Mouse (Mus musculus) liver, embryonic 14.5 days (tissue): ENCODE measurements around the gene Ankfn1. TPM values are rescaled to one million over a fixed set of nuclear protein-coding genes. Genes with fewer than 3 reads are reported as not detected.

Experiments used
- ATAC-seq: fragments of 200-750 bp; cut with Nextera tagmentation; 2 replicates; pipeline ENCODE4 v1.8.0; 2017; ENCODE audit warnings: moderate number of reproducible peaks, mild to moderate bottlenecking, moderate library complexity; ENCODE audit not compliant: insufficient read depth
- DNase-seq, 3 experiments: peaks; one replicate each; pipeline ENCODE4 v3.0.0-alpha.2; 2012 to 2013; ENCODE audit warnings: low read depth in 3 of 3, low spot score in 3 of 3
- H3K27ac ChIP-seq: fragments of 300-500 bp; sonication (generic); 2 replicates; pipeline ENCODE4 v1.5.1; 2014; ENCODE audit warnings: moderate library complexity, mild to moderate bottlenecking, control low read depth, inconsistent platforms
- H3K27me3 ChIP-seq: fragments of 300-500 bp; sonication (generic); 2 replicates; pipeline ENCODE4 v1.6.1; 2014; ENCODE audit warnings: mild to moderate bottlenecking, low read length, moderate library complexity; ENCODE audit not compliant: control insufficient read depth, insufficient read depth
- H3K36me3 ChIP-seq: fragments of 300-500 bp; sonication (generic); replicated peaks from 2 replicates; pipeline ENCODE4 v1.6.1; 2014; ENCODE audit warnings: low read depth; ENCODE audit not compliant: control insufficient read depth, insufficient read depth
- H3K4me1 ChIP-seq, 2 experiments: fragments of 200-500 bp in 1 of 2; fragments of 300-500 bp in 1 of 2; sonication (generic) in 1 of 2; replicated peaks; 2 replicates each; pipeline ENCODE4 v1.6.1; 2012 to 2014; ENCODE audit warnings: antibody characterized with exemption in 1 of 2, inconsistent platforms in 1 of 2, low read length in 1 of 2; ENCODE audit not compliant: control insufficient read depth in 2 of 2, insufficient read depth in 2 of 2
- H3K4me2 ChIP-seq: fragments of 300-500 bp; sonication (generic); 2 replicates; pipeline ENCODE4 v1.6.1; 2014; ENCODE audit warnings: low read depth, mild to moderate bottlenecking, control low read depth, moderate library complexity
- H3K4me3 ChIP-seq, 2 experiments: fragments of 200-500 bp in 1 of 2; fragments of 300-500 bp in 1 of 2; sonication (generic) in 1 of 2; 2 replicates each; pipeline ENCODE4 v1.5.1; 2012 to 2014; ENCODE audit warnings: low read depth in 2 of 2, low read length in 2 of 2, mild to moderate bottlenecking in 2 of 2, control low read depth in 1 of 2, inconsistent platforms in 1 of 2, moderate library complexity in 1 of 2; ENCODE audit not compliant: insufficient read depth in 1 of 2
- H3K9ac ChIP-seq: fragments of 300-500 bp; sonication (generic); replicated peaks from 2 replicates; pipeline ENCODE4 v1.6.1; 2014; ENCODE audit warnings: mild to moderate bottlenecking, control low read depth, moderate library complexity
- H3K9me3 ChIP-seq: fragments of 300-500 bp; sonication (generic); 2 replicates; pipeline ENCODE4 v1.6.1; 2016; ENCODE audit warnings: low read length, mixed read lengths; ENCODE audit not compliant: control insufficient read depth
- CTCF ChIP-seq: IDR thresholded peaks from 2 replicates; pipeline ENCODE4 v1.5.1; 2016; ENCODE audit warnings: antibody characterized with exemption, low read depth, control low read depth
- EP300 ChIP-seq: IDR thresholded peaks from 2 replicates; pipeline ENCODE4 v1.6.1; 2016; ENCODE audit warnings: antibody characterized with exemption, low read depth
- WGBS: fragments of 180-500 bp; shearing (Covaris S2); extraction: QIAGEN DNeasy Blood & Tissue Kit; methylation state at CpG from one replicate; pipeline ENCODE4 v1.1.7; 2014; ENCODE audit not compliant: insufficient replicate concordance; 5-methylcytosine and 5-hydroxymethylcytosine counted together
- polyA plus RNA-seq, 2 experiments: library from polyadenylated mRNA; depleted of rRNA in 1 of 2; stranded (reverse) in 1 of 2; unstranded in 1 of 2; fragments of >200 nt; fragmentation: Nextera tagmentation in 1 of 2; extraction: Ambion mirVana in 1 of 2; gene quantifications; 2 replicates each; pipeline versions ENCODE4 v1.2.1 to v1.2.3; 2012 to 2014

Gene Ankfn1
- polyA plus RNA-seq, 2 experiments: not detected

DNA sequence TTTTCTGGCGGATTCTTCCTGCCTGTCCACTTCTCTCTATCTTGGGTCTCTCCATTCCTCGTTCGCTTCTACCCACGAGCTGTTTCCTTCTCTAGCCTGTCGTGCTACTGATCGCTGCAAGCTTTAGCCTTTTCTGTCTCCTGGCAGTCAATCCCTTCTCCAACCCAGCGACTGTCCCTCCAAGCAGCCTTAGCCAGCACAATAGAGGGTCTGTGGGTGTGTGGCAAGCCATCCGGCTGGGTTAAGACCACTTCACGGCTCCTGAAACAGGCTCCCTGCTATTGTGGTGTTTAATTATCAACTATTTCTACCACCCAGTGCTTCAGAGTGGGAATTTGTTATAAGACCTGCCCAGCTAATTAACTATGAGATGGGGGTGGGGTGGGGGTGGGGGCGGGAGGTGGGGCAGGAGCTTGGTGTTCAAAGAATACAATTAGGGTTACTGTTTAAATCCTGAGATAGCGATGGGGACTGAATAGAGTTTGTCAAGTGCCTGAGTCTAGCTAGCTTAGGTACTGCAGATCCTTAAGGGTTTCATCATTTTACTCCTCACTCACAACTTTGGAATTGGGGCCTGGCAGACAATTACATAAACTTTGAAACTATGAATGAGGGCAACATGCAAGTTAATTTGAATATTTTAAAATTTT is 268.7 kb downstream of the Ankfn1 start:
- no peaks in the 10 kb centered on the region for H3K27me3 ChIP-seq
- ATAC-seq (no peak), DNase-seq (no peak)
- H3K9me3 ChIP-seq: no peaks in the 10 kb centered on the region
- TF ChIP-seq CTCF (no peak), EP300 (no peak)
- H3K36me3 ChIP-seq: no peaks in the 10 kb centered on the region
- H3K4me3 ChIP-seq: no peak overlapping the region
- WGBS: 29% methylated on average over 11 of the region's 11 CpGs
- no peaks in the 10 kb centered on the region for H3K4me1 ChIP-seq
- no peak overlapping the region for H3K9ac ChIP-seq
- no peak overlapping the region for H3K4me2 ChIP-seq
- H3K27ac ChIP-seq: no peak overlapping the region

DNA sequence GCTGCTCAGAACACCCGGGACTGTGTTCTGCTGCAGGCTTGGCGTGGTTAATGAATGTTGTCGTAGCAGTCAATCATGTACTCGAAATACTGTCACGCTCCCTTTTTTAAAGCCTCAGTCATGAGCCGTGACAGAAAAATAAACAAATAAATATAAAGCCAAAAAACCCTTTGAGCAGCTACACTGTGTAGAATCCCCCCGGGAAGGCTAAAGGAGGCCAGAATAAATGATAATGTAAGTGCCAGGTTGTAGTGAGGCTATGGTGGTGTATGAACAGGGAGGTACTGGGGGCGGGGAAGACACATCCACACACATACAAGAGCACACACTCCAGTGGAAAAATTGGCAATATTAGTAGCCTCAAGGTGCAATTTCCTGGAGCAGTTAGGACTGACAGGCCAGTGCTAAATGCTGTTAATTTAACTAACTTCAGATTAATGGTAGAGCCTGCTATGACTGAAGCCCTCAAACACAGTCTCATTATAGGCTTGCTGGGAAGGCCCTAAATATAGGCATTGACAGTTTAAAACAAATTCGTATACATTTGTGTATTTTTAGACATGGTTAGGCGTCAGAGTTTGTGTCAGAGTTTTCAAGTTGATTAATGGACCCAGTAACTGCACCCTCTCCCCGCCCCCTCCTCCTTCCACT is 270.7 kb downstream of the Ankfn1 start:
- Histone ChIP-seq H3K4me1 (no peaks in the 10 kb centered on the region), H3K4me3 (no peak overlapping the region), H3K9me3 (no peaks in the 10 kb centered on the region), H3K27me3 (no peaks in the 10 kb centered on the region), H3K36me3 (no peaks in the 10 kb centered on the region), H3K27ac (no peak overlapping the region), H3K9ac (no peak overlapping the region), H3K4me2 (no peak overlapping the region)
- DNase-seq (no peak), ATAC-seq (no peak)
- TF ChIP-seq CTCF: no peak
- 57% methylated on average over 11 of the region's 11 CpGs for WGBS

- TF ChIP-seq EP300: no peak
- no peak for TF ChIP-seq CTCF
- DNase-seq (no peak), ATAC-seq (no peak)
- Histone ChIP-seq H3K36me3 (no peaks in the 10 kb centered on the region), H3K4me3 (no peak overlapping the region), H3K9me3 (no peaks in the 10 kb centered on the region), H3K9ac (no peak overlapping the region), H3K27me3 (no peaks in the 10 kb centered on the region), H3K27ac (no peak overlapping the region), H3K4me1 (no peaks in the 10 kb centered on the region), H3K4me2 (no peak overlapping the region)
- 63% methylated on average over 7 of the region's 7 CpGs for WGBS
Measured at GRCm38 (mm10) chr11:89505046-89505445, 272.4 kb downstream of the Ankfn1 start.

DNA sequence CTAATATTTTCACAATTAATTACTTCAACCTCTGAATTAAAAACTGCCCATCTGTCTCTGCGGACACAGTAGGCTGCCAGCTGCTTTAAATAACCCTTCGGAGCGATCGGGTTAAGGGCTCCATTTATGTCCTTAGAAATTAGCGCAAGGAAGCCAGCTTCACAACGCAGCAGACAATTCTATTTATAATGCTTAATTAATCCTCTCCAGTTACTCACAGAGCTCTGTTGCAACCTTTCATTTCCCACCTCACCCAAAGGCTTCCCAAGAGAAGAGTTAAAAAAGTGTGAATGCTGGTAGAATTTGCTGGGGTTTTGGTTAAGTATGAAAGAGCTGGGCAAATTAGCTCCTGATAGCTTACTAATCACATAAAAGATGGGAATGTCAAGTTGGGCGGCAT is 275.7 kb downstream of the Ankfn1 start:
- Histone ChIP-seq H3K36me3 (no peaks in the 10 kb centered on the region), H3K4me2 (no peak overlapping the region), H3K9ac (no peak overlapping the region), H3K27ac (no peak overlapping the region), H3K27me3 (no peaks in the 10 kb centered on the region), H3K9me3 (no peaks in the 10 kb centered on the region), H3K4me3 (no peak overlapping the region), H3K4me1 (no peaks in the 10 kb centered on the region)
- DNase-seq (no peak), ATAC-seq (no peak)
- WGBS: 72% methylated on average over 7 of the region's 7 CpGs
- no peak for TF ChIP-seq CTCF
- TF ChIP-seq EP300: no peak

- TF ChIP-seq CTCF: no peak
- WGBS: 55% methylated on average over 2 of the region's 2 CpGs
Measured at GRCm38 (mm10) chr11:89500961-89501360, 276.5 kb downstream of the Ankfn1 start.

More at GRCm38 (mm10) chr11:89500961-89501360, 276.5 kb downstream of the Ankfn1 start:
- no peak overlapping the region for H3K4me2 ChIP-seq
- DNase-seq (no peak), ATAC-seq (no peak)
- no peak overlapping the region for H3K4me3 ChIP-seq
- no peaks in the 10 kb centered on the region for H3K9me3 ChIP-seq
- H3K36me3 ChIP-seq: no peaks in the 10 kb centered on the region
- no peak overlapping the region for H3K27ac ChIP-seq
- H3K27me3 ChIP-seq: no peaks in the 10 kb centered on the region
- H3K4me1 ChIP-seq: no peaks in the 10 kb centered on the region
- no peak overlapping the region for H3K9ac ChIP-seq
